Mouse (Mus musculus) adrenal gland, postnatal 14 days (tissue): ENCODE data around the gene Cdhr4. TPM values are rescaled to one million over a fixed set of nuclear protein-coding genes. Genes with fewer than 3 reads are reported as not detected.

Experiments
- DNase-seq: peaks from one replicate; pipeline ENCODE4 v3.0.0; 2021; ENCODE audit warnings: mixed read lengths
- long read RNA-seq, 2 experiments: library from polyadenylated mRNA; stranded (forward); transcript quantifications; one replicate each; pipeline ENCODE4 v2.0.0; 2021
- total RNA-seq: library from RNA; stranded (reverse); gene quantifications from 2 replicates; pipeline ENCODE4 v1.2.3, GENCODE M21; 2021

Cdhr4 gene
- total RNA-seq, result 1.1 and 3.2 TPM in 2 replicates
- long read RNA-seq, experiment 1, partial matches to known transcripts, result 0 of 2 reads
- long read RNA-seq, experiment 1, other reads (novel, unspliced or antisense), result 2 of 2 reads
- long read RNA-seq, experiment 2, result 0 reads

- no peak for DNase-seq
Measured at GRCm38 (mm10) chr9:107992197-107992596, at the start of gene Cdhr4. TSS of gene Cdhr4 (plus strand) at chr9:107992497.

- DNase-seq, result no peak
Measured at GRCm38 (mm10) chr9:107947241-107948194, 44.8 kb upstream of the Cdhr4 start.

- no peak for DNase-seq
Measured at GRCm38 (mm10) chr9:107949184-107949921, 42.9 kb upstream of the Cdhr4 start.

GRCm38 (mm10) chr9:107949922-107950235 is 42.4 kb upstream of the Cdhr4 start, which contains the start of gene Traip:
TSS of gene Traip (plus strand) at chr9:107950136.
- DNase-seq, result no peak

- DNase-seq, result peak; percentile 97
Measured at GRCm38 (mm10) chr9:107950460-107951355, 41.6 kb upstream of the Cdhr4 start.

GRCm38 (mm10) chr9:107955613-107956289 is 36.5 kb upstream of the Cdhr4 start:
- DNase-seq, result no peak

GRCm38 (mm10) chr9:107957141-107957540 is 35.2 kb upstream of the Cdhr4 start:
- DNase-seq, result no peak

- DNase-seq, result peak; percentile 68
Measured at GRCm38 (mm10) chr9:107959896-107960295, 32.4 kb upstream of the Cdhr4 start.

- DNase-seq, result no peak
Measured at GRCm38 (mm10) chr9:107960928-107961327, 31.4 kb upstream of the Cdhr4 start.

- DNase-seq, result no peak
Measured at GRCm38 (mm10) chr9:107961351-107961762, 30.9 kb upstream of the Cdhr4 start.

- peak; percentile 51 for DNase-seq
Measured at GRCm38 (mm10) chr9:107961881-107962280, 30.4 kb upstream of the Cdhr4 start.

GRCm38 (mm10) chr9:107962916-107963315 is 29.4 kb upstream of the Cdhr4 start:
- no peak for DNase-seq

- peak; percentile 92 for DNase-seq
Measured at GRCm38 (mm10) chr9:107963700-107964099, 28.6 kb upstream of the Cdhr4 start.

GRCm38 (mm10) chr9:107964681-107965080 is 27.6 kb upstream of the Cdhr4 start:
- no peak for DNase-seq

- no peak for DNase-seq
Measured at GRCm38 (mm10) chr9:107966676-107967075, 25.6 kb upstream of the Cdhr4 start.

GRCm38 (mm10) chr9:107967437-107967836 is 24.9 kb upstream of the Cdhr4 start:
- DNase-seq, result no peak

GRCm38 (mm10) chr9:107968531-107968930 is 23.8 kb upstream of the Cdhr4 start:
- DNase-seq, result no peak

- DNase-seq, result no peak
Measured at GRCm38 (mm10) chr9:107970311-107970710, 22.0 kb upstream of the Cdhr4 start.

GRCm38 (mm10) chr9:107971690-107972541 is 20.4 kb upstream of the Cdhr4 start:
- no peak for DNase-seq

GRCm38 (mm10) chr9:107974491-107975171 is 17.7 kb upstream of the Cdhr4 start:
- no peak for DNase-seq
